Mouse (Mus musculus) midbrain, embryonic 11.5 days (tissue): ENCODE data around the gene Tac4. TPM values are rescaled to one million over a fixed set of nuclear protein-coding genes. Genes with fewer than 3 reads are reported as not detected.

Source experiments
- ATAC-seq: fragments of 200-750 bp; cut with Nextera tagmentation; 2 replicates; pipeline ENCODE4 v1.8.0; 2017; ENCODE audit warnings: moderate TSS enrichment, moderate library complexity; ENCODE audit not compliant: low FRiP score
- DNase-seq: peaks from one replicate; pipeline ENCODE4 v3.0.0; 2015; ENCODE audit warnings: low spot score; ENCODE audit errors: missing footprints
- H3K27ac ChIP-seq: fragments of 300-500 bp; sonication (generic); 2 replicates; pipeline ENCODE4 v1.5.1; 2014; ENCODE audit warnings: low read depth, low read length
- H3K27me3 ChIP-seq: fragments of 300-500 bp; sonication (generic); 2 replicates; pipeline ENCODE4 v1.6.1; 2014; ENCODE audit warnings: mild to moderate bottlenecking, low read length, moderate library complexity, mixed read lengths; ENCODE audit not compliant: control insufficient read depth, insufficient read depth
- H3K36me3 ChIP-seq: fragments of 300-500 bp; sonication (generic); 2 replicates; pipeline ENCODE4 v1.6.1; 2014; ENCODE audit warnings: mild to moderate bottlenecking, low read length, moderate library complexity, mixed read lengths; ENCODE audit not compliant: control insufficient read depth, insufficient read depth
- H3K4me1 ChIP-seq: fragments of 300-500 bp; sonication (generic); 2 replicates; pipeline ENCODE4 v1.6.1; 2014; ENCODE audit warnings: low read length; ENCODE audit not compliant: control insufficient read depth, insufficient read depth
- H3K4me2 ChIP-seq: fragments of 300-500 bp; sonication (generic); 2 replicates; pipeline ENCODE4 v1.6.1; 2014; ENCODE audit warnings: mild to moderate bottlenecking, moderate library complexity
- H3K4me3 ChIP-seq: fragments of 300-500 bp; sonication (generic); 2 replicates; pipeline ENCODE4 v1.5.1; 2014; ENCODE audit warnings: low read depth, low read length
- H3K9ac ChIP-seq: fragments of 300-500 bp; sonication (generic); 2 replicates; pipeline ENCODE4 v1.6.1; 2014; ENCODE audit warnings: low read length
- H3K9me3 ChIP-seq: fragments of 300-500 bp; sonication (generic); 2 replicates; pipeline ENCODE4 v1.6.1; 2016; ENCODE audit warnings: low read length; ENCODE audit not compliant: control insufficient read depth
- WGBS: fragments of 180-500 bp; shearing (Covaris S2); extraction: QIAGEN DNeasy Blood & Tissue Kit; methylation state at CpG from one replicate; pipeline ENCODE4 v1.1.7; 2014; 5-methylcytosine and 5-hydroxymethylcytosine counted together
- polyA plus RNA-seq: library from polyadenylated mRNA; unstranded; fragments of >200 nt; fragmentation: Nextera tagmentation; extraction: Ambion mirVana; gene quantifications from 2 replicates; pipeline ENCODE4 v1.2.1, GENCODE M21; 2014

Tac4 gene
- polyA plus RNA-seq, 1 experiment from 2014 or later: not detected

DNA sequence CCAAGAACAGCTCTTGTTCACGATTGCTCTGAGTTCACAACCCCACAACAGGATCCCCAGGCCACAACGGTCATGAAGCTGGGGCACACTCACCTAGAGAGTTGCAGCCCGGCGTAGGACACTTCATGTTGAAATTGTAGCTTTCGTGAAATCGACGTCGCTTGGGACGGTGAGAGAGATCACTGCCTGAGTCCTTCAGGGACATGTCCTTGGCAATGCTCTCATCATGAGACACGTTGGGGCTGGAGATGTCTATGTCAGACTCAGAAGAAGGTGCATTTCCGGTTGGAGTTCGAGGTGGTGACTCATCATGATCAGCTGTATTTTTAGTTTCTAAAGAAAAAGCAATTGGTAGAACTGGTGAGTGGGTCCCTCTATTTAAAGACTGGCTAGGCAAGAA lies 38.6 kb downstream of the Tac4 start:
- H3K4me2 ChIP-seq: no peak overlapping the region
- H3K4me3 ChIP-seq: no peak overlapping the region
- H3K27ac ChIP-seq: no peak overlapping the region
- WGBS: 95% methylated on average over 12 of the region's 12 CpGs
- no peaks in the 10 kb centered on the region for H3K4me1 ChIP-seq
- no peaks in the 10 kb centered on the region for H3K27me3 ChIP-seq
- no peak for ATAC-seq
- no peak for DNase-seq
- H3K9ac ChIP-seq: no peak overlapping the region
- H3K9me3 ChIP-seq: no peaks in the 10 kb centered on the region
- peaks cover 17% of the 10 kb centered on the region for H3K36me3 ChIP-seq

GRCm38 (mm10) chr11:95301772-95302171 lies 40.4 kb downstream of the Tac4 start:
- peak; percentile 76 for DNase-seq
- Histone ChIP-seq H3K27ac (no peak overlapping the region), H3K4me1 (no peaks in the 10 kb centered on the region), H3K9ac (no peak overlapping the region), H3K36me3 (peaks cover 20% of the 10 kb centered on the region), H3K4me2 (no peak overlapping the region), H3K4me3 (no peak overlapping the region), H3K27me3 (no peaks in the 10 kb centered on the region), H3K9me3 (no peaks in the 10 kb centered on the region)
- no peak for ATAC-seq
- WGBS: 94% methylated on average over 3 of the region's 3 CpGs

DNA sequence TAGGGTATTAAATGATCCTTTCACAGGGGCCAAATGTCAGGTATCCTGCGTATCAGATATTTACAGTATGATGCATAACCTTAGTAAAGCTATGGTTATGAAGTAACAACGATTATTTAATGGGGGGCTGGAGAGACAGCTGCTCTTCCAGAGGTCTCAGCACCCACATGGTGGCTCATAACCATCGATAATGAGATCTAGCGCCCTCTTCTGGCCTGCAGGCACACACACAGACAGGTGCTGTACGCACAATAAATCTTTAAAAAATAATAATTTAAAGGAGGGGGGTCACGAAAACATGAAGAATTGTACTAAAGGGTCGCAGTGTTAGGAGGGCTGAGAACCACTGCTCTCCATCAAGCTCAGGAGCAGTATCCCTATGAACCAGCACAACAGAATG lies 44.3 kb downstream of the Tac4 start:
- H3K27ac ChIP-seq: no peak overlapping the region
- no peaks in the 10 kb centered on the region for H3K27me3 ChIP-seq
- no peak overlapping the region for H3K4me3 ChIP-seq
- 91% methylated on average over 7 of the region's 7 CpGs for WGBS
- H3K4me1 ChIP-seq: peaks cover 6% of the 10 kb centered on the region
- no peak overlapping the region for H3K4me2 ChIP-seq
- DNase-seq (no peak), ATAC-seq (no peak)
- H3K9me3 ChIP-seq: no peaks in the 10 kb centered on the region
- peaks cover 8% of the 10 kb centered on the region for H3K36me3 ChIP-seq
- no peak overlapping the region for H3K9ac ChIP-seq

GRCm38 (mm10) chr11:95307526-95307925 lies 46.2 kb downstream of the Tac4 start:
- H3K27me3 ChIP-seq: no peaks in the 10 kb centered on the region
- H3K4me1 ChIP-seq: peaks cover 13% of the 10 kb centered on the region
- WGBS: 86% methylated on average over 8 of the region's 8 CpGs
- H3K9ac ChIP-seq: no peak overlapping the region
- no peak overlapping the region for H3K27ac ChIP-seq
- peaks cover 3% of the 10 kb centered on the region for H3K36me3 ChIP-seq
- H3K4me2 ChIP-seq: no peak overlapping the region
- H3K4me3 ChIP-seq: no peak overlapping the region
- no peaks in the 10 kb centered on the region for H3K9me3 ChIP-seq
- ATAC-seq (no peak), DNase-seq (no peak)

- Histone ChIP-seq H3K4me3 (peak overlapping the region; percentile 87), H3K4me2 (peak overlapping the region; percentile 87), H3K4me1 (peaks cover 13% of the 10 kb centered on the region), H3K9me3 (no peaks in the 10 kb centered on the region), H3K27me3 (no peaks in the 10 kb centered on the region), H3K27ac (peak overlapping the region; percentile 88), H3K9ac (peak overlapping the region; percentile 95), H3K36me3 (peaks cover 2% of the 10 kb centered on the region)
- peak; percentile 95 for ATAC-seq
- peak; percentile 97 for DNase-seq
- WGBS: under 1% methylated on average over 37 of the region's 37 CpGs
Measured at GRCm38 (mm10) chr11:95309510-95310006, 48.2 kb downstream of the Tac4 start.

- peak within 1 kb of the TSS; percentile 88 for H3K27ac ChIP-seq
- peak; percentile 99 for DNase-seq
- peaks cover 13% of the 10 kb centered on the region for H3K4me1 ChIP-seq
- no peaks in the 10 kb centered on the region for H3K9me3 ChIP-seq
- H3K27me3 ChIP-seq: no peaks in the 10 kb centered on the region
- H3K4me2 ChIP-seq: peak within 1 kb of the TSS; percentile 87
- peaks cover 2% of the 10 kb centered on the region; the same call in 1 of the 2 replicates for H3K36me3 ChIP-seq
- H3K4me3 ChIP-seq: peak within 1 kb of the TSS; percentile 87
- peak within 1 kb of the TSS; percentile 95 for H3K9ac ChIP-seq
- WGBS: under 1% methylated on average over 42 of the region's 42 CpGs
- ATAC-seq: peak; percentile 91
Measured at GRCm38 (mm10) chr11:95310007-95310647, 48.8 kb downstream of the Tac4 start, which contains the start of gene Kat7. Gene Kat7, minus strand, starts transcription at chr11:95310246.

- no peak for DNase-seq
- no peak overlapping the region for H3K27ac ChIP-seq
- no peaks in the 10 kb centered on the region; the same call in 1 of the 2 replicates for H3K36me3 ChIP-seq
- peak overlapping the region; percentile 66 for H3K9ac ChIP-seq
- peak overlapping the region; percentile 63 for H3K4me2 ChIP-seq
- H3K9me3 ChIP-seq: no peaks in the 10 kb centered on the region
- WGBS: 7% methylated on average over 17 of the region's 17 CpGs
- peaks cover 13% of the 10 kb centered on the region for H3K4me1 ChIP-seq
- ATAC-seq: peak; percentile 1; the same call in 1 of the 2 replicates
- H3K27me3 ChIP-seq: no peaks in the 10 kb centered on the region
- H3K4me3 ChIP-seq: peak overlapping the region; percentile 87
Measured at GRCm38 (mm10) chr11:95310648-95311424, 49.5 kb downstream of the Tac4 start.

GRCm38 (mm10) chr11:95311425-95311807 lies 50.1 kb downstream of the Tac4 start:
- DNase-seq (no peak), ATAC-seq (no peak)
- H3K4me3 ChIP-seq: peak overlapping the region; percentile 87
- peaks cover 13% of the 10 kb centered on the region for H3K4me1 ChIP-seq
- no peaks in the 10 kb centered on the region for H3K27me3 ChIP-seq
- H3K9me3 ChIP-seq: no peaks in the 10 kb centered on the region
- peak overlapping the region; percentile 66; the same call in 1 of the 2 replicates for H3K9ac ChIP-seq
- no peaks in the 10 kb centered on the region for H3K36me3 ChIP-seq
- H3K4me2 ChIP-seq: peak overlapping the region; percentile 63
- 15% methylated on average over 5 of the region's 5 CpGs for WGBS
- H3K27ac ChIP-seq: no peak overlapping the region
